ENCODE assay signal across 15 mouse cellular contexts in genomic region chr5:66004134-66004925, GRCm38 (mm10). TPM values are rescaled to one million over a fixed set of nuclear protein-coding genes. Genes with fewer than 3 reads are reported as not detected.
DNase-seq lines count a peak whose midpoint lies in the region; ATAC-seq lines count a peak whose summit lies in the region.
"Had no signal": no experiment of that assay in that cellular context is flagged by ENCODE, and none has a peak within 500 bp of the region (broad histone marks: within the 10 kb centered on the region; RNA-seq: fewer than 3 reads in every experiment).

Gene 9130230L23Rik, minus strand, starts transcription at chr5:66004285.

- DNase-seq in kidney, postnatal 36 days: no peak
- DNase-seq in ES-CJ7 (ENCODE audit: low read depth, low spot score): peak; percentile 23
- peak; percentile 75 for DNase-seq in intestine, embryonic 14.5 days (ENCODE audit: low spot score)
- DNase-seq in gastrocnemius, postnatal 4 days (ENCODE audit: low spot score in 2 of 2): no peak
- DNase-seq in ovary, adult 18-20 months (ENCODE audit: low spot score): no peak
- DNase-seq: cerebellum, postnatal 25 days; kidney, adult 11 months; thymus, adult 2 months had no signal

- no peaks in the 10 kb centered on the region for H3K36me3 ChIP-seq in kidney, embryonic 16.5 days (ENCODE audit: insufficient read depth, low read length)
- H3K36me3 ChIP-seq in intestine, embryonic 14.5 days (ENCODE audit: control insufficient read depth, insufficient read depth, low read length): no peaks in the 10 kb centered on the region
- H3K36me3 ChIP-seq: embryonic facial prominence, embryonic 15.5 days; neural tube, embryonic 15.5 days had no signal

- 63% methylated on average over 14 of the region's 14 CpGs for WGBS in kidney, embryonic 16.5 days
- 64% methylated on average over 14 of the region's 14 CpGs for WGBS in intestine, embryonic 14.5 days

- no peak for ATAC-seq in kidney, embryonic 16.5 days (ENCODE audit: low FRiP score, low TSS enrichment)
- ATAC-seq in intestine, embryonic 14.5 days (replicated peaks; ENCODE audit: low FRiP score, low TSS enrichment, low read depth): peak; percentile 82
- ATAC-seq in megakaryocyte progenitor cell, adult 5-6 weeks (replicated peaks; ENCODE audit: poor library complexity): peak; percentile 42

- H3K27me3 ChIP-seq in kidney, embryonic 16.5 days (ENCODE audit: insufficient read depth, low read length): no peaks in the 10 kb centered on the region
- H3K27me3 ChIP-seq in intestine, embryonic 14.5 days (replicated peaks; ENCODE audit: control insufficient read depth, insufficient read depth, low read length): no peaks in the 10 kb centered on the region
- H3K27me3 ChIP-seq: embryonic facial prominence, embryonic 15.5 days; neural tube, embryonic 15.5 days had no signal

- H3K4me2 ChIP-seq in kidney, embryonic 16.5 days (replicated peaks; ENCODE audit: low read depth, low read length): no peak within 1 kb of the TSS
- peak within 1 kb of the TSS; percentile 23; the same call in 1 of the 2 replicates for H3K4me2 ChIP-seq in intestine, embryonic 14.5 days (ENCODE audit: low read length)
- H3K4me2 ChIP-seq: embryonic facial prominence, embryonic 15.5 days; neural tube, embryonic 15.5 days had no signal

- H3K4me1 ChIP-seq in kidney, embryonic 16.5 days (ENCODE audit: insufficient read depth, low read length): peaks cover 17% of the 10 kb centered on the region
- H3K4me1 ChIP-seq in intestine, embryonic 14.5 days (replicated peaks; ENCODE audit: control insufficient read depth, insufficient read depth, low read length): 0 out of 2 replicates have a peak, but pooled peaks cover 10% of the 10 kb centered on the region
- H3K4me1 ChIP-seq: neural tube, embryonic 15.5 days had no signal

- peak within 1 kb of the TSS; percentile 63 for H3K27ac ChIP-seq in kidney, embryonic 16.5 days (ENCODE audit: low read length)
- peak within 1 kb of the TSS; percentile 83 for H3K27ac ChIP-seq in intestine, embryonic 14.5 days (ENCODE audit: low read depth)
- H3K27ac ChIP-seq: embryonic facial prominence, embryonic 15.5 days; neural tube, embryonic 15.5 days had no signal

- no peak within 1 kb of the TSS for H3K4me3 ChIP-seq in kidney, embryonic 16.5 days (ENCODE audit: low read length)
- no peak within 1 kb of the TSS for H3K4me3 ChIP-seq in intestine, embryonic 14.5 days (ENCODE audit: low read depth, low read length)
- H3K4me3 ChIP-seq: embryonic facial prominence, embryonic 15.5 days; neural tube, embryonic 15.5 days had no signal

- no peaks in the 10 kb centered on the region for H3K9me3 ChIP-seq in kidney, embryonic 16.5 days (ENCODE audit: low read length)
- H3K9me3 ChIP-seq in intestine, embryonic 14.5 days (ENCODE audit: control insufficient read depth, low read length): no peaks in the 10 kb centered on the region
- H3K9me3 ChIP-seq: embryonic facial prominence, embryonic 15.5 days; neural tube, embryonic 15.5 days had no signal

- H3K9ac ChIP-seq in kidney, embryonic 16.5 days (replicated peaks; ENCODE audit: low read length): no peak within 1 kb of the TSS
- H3K9ac ChIP-seq in intestine, embryonic 14.5 days (ENCODE audit: low read length): no peak within 1 kb of the TSS
- H3K9ac ChIP-seq: embryonic facial prominence, embryonic 15.5 days; neural tube, embryonic 15.5 days had no signal

RNA-seq across cellular contexts. Expression of gene 9130230L23Rik, which starts in this region (rescaled TPM):
- polyA plus RNA-seq in kidney, embryonic 16.5 days (2015; fragmentation: Nextera tagmentation; extraction: Ambion mirVana): 0.56 and 1.2 TPM in 2 replicates
- polyA plus RNA-seq in intestine, embryonic 14.5 days (2014; fragmentation: Nextera tagmentation; extraction: Ambion mirVana): 1.4 and 1.9 TPM in 2 replicates
- not detected in 2 replicates for total RNA-seq in megakaryocyte progenitor cell, adult 5-6 weeks (2015)
- 0.30 TPM in 1 of 2 replicates, not detected in the other for total RNA-seq in megakaryocyte progenitor cell, adult 5-6 weeks (2017)
- total RNA-seq in gastrocnemius, postnatal 4 days (2021): under 1 TPM; 0.73 to 0.96 TPM
- total RNA-seq: MEL; midbrain, postnatal 0 days had no signal
- polyA plus RNA-seq: frontal cortex, adult 2 months; midbrain, postnatal 0 days; neural tube, embryonic 15.5 days had no signal

Comparison
In these comparisons a context has a peak if more than half of its experiments do, and no peak if none do; other contexts are left out.
1. Peak in ATAC-seq in megakaryocyte progenitor cell, adult 5-6 weeks; RNA of the gene not detected or under 1 TPM.
2. DNase-seq: peak in ES-CJ7 (single experiment) and intestine, embryonic 14.5 days (single experiment); none in kidney, postnatal 36 days (0 of 2), gastrocnemius, postnatal 4 days (0 of 2) and ovary, adult 18-20 months (single experiment).